Mouse (Mus musculus) ovary, adult 18-20 months (tissue): Measurements from ENCODE around the gene Ext2.

Experiments used
- DNase-seq: peaks from one replicate; pipeline ENCODE4 v3.0.0; 2022; ENCODE audit warnings: low spot score, mixed read lengths

Ext2 gene

DNA sequence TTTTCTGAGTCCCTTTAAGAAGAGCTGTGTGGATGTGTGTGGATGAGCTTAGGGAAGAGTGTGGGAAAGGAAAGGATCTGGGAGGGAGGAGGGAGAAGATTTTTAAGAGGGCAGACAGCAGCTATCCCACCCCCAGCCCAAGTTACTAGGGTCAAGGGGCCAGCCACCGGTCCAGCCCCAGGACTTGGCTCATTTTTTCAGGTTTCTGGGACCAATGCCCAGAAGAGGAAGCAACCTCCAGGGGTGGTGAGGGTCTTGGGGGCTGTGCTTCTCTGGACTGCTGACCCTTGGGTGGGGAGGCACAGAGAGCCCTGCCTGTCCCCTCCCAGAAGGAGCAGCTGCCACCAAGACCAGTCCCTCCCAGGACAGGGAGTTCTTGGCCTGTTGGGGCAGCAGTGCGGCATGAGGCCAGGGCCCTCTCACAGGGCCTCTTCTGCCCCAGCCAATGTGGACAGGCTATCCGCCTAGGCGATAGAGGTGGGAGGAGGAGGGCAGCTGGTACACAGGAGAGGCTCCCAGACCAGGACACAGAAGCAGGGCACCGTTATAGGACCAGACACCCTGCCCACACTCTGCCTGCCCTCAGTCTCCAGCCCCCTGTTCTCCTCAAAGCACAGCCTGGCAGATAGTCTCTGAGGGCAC lies 203.0 kb downstream of the Ext2 start:
- no peak for DNase-seq

DNA sequence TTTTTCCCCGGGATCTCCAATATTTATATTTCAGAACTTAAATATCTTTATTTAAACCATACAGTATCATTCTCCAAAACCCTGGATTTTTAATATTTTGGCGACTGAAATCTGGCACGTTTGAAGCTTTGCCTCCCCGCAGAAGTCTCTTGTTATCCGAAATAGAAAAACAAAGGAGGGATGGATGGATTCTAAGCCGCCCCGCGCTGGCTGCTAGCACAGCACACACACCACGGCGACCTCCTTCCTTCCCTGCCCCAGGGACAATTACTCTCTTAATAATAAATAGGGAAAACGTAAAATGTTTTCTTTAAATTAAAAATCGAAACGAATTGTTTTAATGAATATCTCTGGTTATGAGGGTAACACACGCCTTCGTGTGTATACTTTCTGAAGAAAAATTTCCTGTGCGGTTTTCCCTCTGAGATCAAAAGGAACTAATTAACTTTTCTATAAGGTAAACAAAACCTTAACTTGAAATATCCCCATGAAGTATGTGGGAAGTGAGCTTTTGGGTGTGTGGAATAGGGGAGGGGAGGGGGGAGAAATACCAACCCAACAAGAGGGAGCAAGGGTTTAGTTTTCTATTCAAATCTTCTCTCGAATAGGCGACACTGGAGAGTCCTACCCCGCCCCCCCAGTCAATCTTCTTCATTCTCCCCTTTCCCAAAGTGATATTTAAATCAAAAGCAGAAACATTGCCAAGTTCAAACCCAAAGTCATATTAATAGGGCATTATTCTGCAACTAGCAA lies 203.7 kb downstream of the Ext2 start:
- DNase-seq, result no peak

DNA sequence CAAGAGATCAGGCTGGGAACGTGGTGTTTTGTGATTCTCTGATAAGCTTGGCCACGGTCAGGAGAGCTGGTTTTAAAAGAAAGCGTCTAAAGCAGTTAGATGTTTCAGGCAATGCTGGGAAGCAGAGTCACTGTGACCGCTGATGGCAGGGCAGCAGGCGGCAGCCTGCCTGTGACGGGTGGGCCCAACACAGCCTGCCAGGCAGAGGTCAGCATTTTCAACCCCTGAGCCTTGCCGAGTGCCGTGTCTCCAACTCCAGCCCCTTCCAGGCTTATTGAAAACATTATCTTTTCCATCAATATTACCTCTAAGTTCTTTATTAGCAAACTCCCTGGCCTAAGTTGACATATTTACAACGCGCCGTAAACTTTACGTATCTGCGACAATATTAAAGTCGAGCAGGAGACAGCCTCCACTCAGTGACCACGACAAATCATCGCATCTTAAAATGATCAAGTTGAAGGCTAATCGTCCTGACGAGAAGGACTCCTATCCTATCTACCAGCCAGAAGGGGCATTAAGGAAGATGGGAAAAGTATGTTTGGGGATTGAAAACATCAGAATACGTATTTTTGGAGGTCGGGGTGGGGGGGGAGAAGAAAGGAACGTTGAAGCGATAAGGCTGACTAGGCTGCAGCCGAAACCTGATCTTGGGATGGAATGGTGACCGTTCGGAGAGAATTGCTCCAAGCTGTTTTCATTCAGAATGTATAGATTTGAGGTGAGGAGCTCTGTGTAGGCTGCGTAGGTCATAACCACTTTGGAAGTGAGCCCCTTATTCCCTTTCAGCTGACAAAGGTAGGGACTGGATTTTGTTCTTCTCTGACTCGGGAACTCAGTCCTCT lies 206.3 kb downstream of the Ext2 start:
- no peak for DNase-seq

DNA sequence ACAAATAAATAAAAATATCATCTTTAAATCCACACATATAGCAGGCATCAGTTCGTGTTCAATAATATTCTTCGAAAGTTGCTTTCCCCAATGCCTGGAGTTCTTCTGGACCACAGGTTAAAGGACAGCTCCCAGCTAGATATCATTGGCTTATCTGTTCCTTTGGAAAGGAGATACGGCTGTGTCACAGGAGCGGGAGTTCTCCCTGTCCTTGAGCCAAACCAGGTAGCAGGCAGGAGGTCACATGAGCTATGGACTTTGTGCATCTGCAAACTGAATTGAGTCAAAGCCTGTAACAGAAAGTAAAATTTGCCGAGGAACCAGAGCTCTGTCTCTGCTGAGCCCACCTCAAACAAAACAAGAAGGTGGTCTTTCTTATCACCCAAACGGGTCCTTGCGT lies 209.3 kb downstream of the Ext2 start:
- no peak for DNase-seq
